Mouse (Mus musculus) left cerebral cortex, postnatal 36 days (tissue): ENCODE measurements around the gene Tmem230. TPM values are rescaled to one million over a fixed set of nuclear protein-coding genes. Genes with fewer than 3 reads are reported as not detected.
"Not testable (repeated sequence)": the region's sequence is repeated elsewhere in the genome, so short reads cannot be mapped to it uniquely, and the experiment has no call there.

Source experiments
- DNase-seq, 2 experiments: peaks; one replicate each; pipeline ENCODE4 v3.0.0; 2021 to 2022; ENCODE audit warnings: low spot score in 2 of 2, mixed read lengths in 1 of 2
- intact Hi-C: fragments of 180-260 bp; cut with DNase I; formaldehyde crosslinking; loops from one replicate; pipeline ENCODE4 v1.15.1; 2025
- total RNA-seq, 2 experiments: library from RNA; stranded (reverse); gene quantifications; 2 replicates each; pipeline ENCODE4 v1.2.3; 2021

Gene Tmem230
- total RNA-seq, 2 experiments from 2014 or later = 29.5 to 34.9 TPM

DNA sequence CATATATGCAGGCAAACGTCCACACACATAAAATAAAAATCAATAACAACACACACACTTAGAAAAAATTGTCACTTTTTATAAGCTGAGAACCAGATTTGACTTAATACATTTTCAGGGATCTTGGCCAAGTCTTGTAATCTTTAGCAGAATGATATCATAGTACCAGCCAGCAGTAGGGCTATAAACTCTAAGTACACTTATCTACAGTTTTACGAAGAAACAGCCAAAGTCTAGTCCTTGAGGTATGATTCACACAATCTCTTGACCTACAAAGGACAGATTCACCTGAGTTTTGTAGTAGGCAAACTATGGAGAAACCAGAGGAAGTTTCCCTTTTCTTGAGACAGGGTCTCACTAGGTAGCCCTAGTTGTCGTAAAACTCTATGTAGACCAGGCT is 8.2 kb downstream of the Tmem230 start:
- not testable (repeated sequence) for DNase-seq
- intact Hi-C loops = loop anchor here (5.0 kb wide), 1 partner anchor 257 kb away; no protein-coding TSS in a partner anchor

GRCm38 (mm10) chr2:132235975-132236374 is 11.6 kb downstream of the Tmem230 start:
- intact Hi-C loops = loop anchor here (5.0 kb wide), 1 partner anchor 254 kb away; no protein-coding TSS in a partner anchor
- DNase-seq = no peak

GRCm38 (mm10) chr2:132235291-132235690 is 12.3 kb downstream of the Tmem230 start:
- DNase-seq = no peak
- intact Hi-C loops = loop anchor here (5.0 kb wide), 1 partner anchor 253 kb away; no protein-coding TSS in a partner anchor

GRCm38 (mm10) chr2:132233985-132234765 is 13.4 kb downstream of the Tmem230 start:
- intact Hi-C loops = no loop called here
- no peak for DNase-seq

DNA sequence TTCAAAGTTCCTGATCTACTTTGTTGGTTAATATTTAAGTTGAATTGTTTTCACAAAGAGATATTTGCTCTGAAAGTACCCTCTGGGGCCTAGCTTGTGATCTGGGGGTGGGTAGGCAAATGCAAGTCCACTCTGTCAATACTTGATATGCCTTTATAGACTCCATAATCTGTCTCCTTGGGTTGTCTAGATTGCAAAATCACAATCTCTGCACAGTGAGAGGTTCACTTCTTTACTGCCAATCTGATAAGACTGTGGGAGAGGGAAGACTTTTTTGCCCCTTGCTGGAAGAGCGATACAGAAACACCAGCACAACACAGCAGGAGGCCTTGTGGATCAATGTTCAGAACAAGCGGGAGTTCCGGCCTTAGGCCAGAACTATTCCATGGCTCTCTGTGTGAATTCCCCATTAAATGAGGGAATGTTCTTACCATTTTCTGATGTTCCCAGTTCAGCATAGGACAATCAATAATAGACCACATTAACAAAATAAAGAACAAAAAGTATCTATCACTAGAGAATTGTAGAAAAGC is 15.1 kb downstream of the Tmem230 start:
- intact Hi-C loops = no loop called here
- no peak for DNase-seq

DNA sequence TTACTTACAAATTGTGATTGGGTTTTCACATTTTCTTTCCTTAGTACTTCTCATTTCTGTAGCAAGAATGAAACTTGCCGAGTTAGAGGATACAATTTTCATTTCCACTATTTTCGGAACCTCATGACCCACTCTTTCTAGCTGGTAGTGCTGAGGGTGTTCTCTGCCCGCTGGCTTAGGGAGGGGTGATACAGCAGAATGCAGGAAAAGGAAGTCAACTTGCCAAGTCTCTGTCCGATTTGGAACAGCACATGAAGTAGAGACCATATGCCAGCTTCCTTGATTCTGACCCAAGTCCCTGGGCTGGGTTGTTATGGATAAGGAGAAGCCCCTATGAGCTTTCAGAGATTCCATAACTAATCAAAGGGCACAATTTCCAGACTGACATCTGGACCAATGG is 23.2 kb downstream of the Tmem230 start:
- intact Hi-C loops = loop anchor here (5.0 kb wide), 1 partner anchor 82 kb away; no protein-coding TSS in a partner anchor
- DNase-seq = peak in 1 of 2 experiments; percentile 12

GRCm38 (mm10) chr2:132221611-132222073 is 26.0 kb downstream of the Tmem230 start:
- intact Hi-C loops = loop anchor here (5.0 kb wide), 1 partner anchor 79 kb away; no protein-coding TSS in a partner anchor
- DNase-seq = peak; percentile 38 to 52

DNA sequence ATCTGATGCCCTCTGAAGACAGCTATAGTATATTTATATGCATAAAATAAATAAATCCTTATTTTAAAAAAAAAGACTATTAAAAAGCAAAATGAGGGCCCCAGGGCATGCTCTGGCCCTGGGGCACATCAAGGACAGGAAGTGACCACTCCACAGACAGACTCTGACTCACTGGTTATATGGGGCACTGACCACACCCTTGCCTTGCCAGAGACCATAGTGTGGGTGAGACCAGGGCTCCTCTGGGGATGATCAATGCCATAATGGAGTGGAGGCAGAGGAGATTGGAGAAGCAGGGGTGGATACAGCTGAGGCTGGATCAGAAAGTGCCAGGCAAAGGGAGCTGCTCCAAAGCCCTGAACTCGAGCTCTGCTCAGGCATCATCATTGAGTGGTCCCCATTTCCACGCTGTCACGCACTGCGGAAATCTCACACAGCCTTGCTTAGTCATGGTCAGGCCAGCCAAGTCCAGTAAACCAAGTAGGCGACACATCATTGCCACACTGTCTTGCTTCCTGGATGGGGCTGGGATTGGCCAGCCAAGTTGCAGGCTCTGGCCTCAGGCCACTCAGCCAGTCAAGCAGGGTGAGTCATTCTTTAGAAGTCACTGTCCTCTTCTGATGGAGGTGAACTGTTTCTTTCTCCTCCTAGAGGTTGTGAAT is 35.5 kb downstream of the Tmem230 start:
- no peak for DNase-seq
- intact Hi-C loops = no loop called here

GRCm38 (mm10) chr2:132210806-132211312 is 36.7 kb downstream of the Tmem230 start:
- DNase-seq = no peak
- intact Hi-C loops = no loop called here

DNA sequence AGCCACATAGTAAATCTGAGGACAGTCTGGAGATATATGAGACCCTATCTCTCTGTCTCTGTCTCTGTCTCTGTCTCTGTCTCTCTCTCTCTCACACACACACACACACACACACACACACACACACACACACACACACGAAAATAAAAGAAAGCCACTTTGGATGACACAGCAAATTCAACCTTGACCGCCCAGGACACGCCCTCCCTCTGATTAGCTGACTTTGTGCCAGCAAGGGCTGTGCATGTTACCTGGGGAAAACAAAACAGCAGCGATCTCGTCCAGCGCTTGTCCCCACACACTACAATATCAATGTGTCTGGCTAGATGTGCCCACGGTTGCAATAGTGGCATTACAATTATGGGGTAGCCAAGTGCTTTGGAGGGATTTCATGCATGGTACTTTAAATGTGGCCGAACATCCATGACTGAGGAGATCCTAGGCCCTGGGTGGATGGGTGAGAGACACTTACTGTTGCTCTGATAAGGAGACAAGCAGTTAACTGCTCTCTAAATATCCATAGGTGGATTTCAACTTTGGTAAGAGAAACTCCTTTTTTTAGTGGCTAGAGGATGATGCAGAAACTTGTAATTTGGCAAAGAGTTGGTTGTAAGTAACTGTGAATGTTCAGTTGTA is 39.2 kb downstream of the Tmem230 start:
- DNase-seq = no peak
- intact Hi-C loops = loop anchor here (5.0 kb wide), 1 partner anchor 36 kb away; no protein-coding TSS in a partner anchor

- DNase-seq = no peak
- intact Hi-C loops = loop anchor here (5.0 kb wide), 1 partner anchor 34 kb away; no protein-coding TSS in a partner anchor
Measured at GRCm38 (mm10) chr2:132206316-132206881, 41.2 kb downstream of the Tmem230 start.

GRCm38 (mm10) chr2:132205549-132205948 is 42.1 kb downstream of the Tmem230 start:
- intact Hi-C loops = loop anchor here (5.0 kb wide), 1 partner anchor 33 kb away; no protein-coding TSS in a partner anchor

GRCm38 (mm10) chr2:132203773-132204172 is 43.8 kb downstream of the Tmem230 start:
- no peak for DNase-seq
- intact Hi-C loops = no loop called here

More at GRCm38 (mm10) chr2:132205549-132205948, 42.1 kb downstream of the Tmem230 start:
- no peak for DNase-seq

- intact Hi-C loops = no loop called here
- no peak for DNase-seq
Measured at GRCm38 (mm10) chr2:132203186-132203585, 44.4 kb downstream of the Tmem230 start.

GRCm38 (mm10) chr2:132198017-132198933 is 49.3 kb downstream of the Tmem230 start:
- DNase-seq = no peak
- intact Hi-C loops = no loop called here

DNA sequence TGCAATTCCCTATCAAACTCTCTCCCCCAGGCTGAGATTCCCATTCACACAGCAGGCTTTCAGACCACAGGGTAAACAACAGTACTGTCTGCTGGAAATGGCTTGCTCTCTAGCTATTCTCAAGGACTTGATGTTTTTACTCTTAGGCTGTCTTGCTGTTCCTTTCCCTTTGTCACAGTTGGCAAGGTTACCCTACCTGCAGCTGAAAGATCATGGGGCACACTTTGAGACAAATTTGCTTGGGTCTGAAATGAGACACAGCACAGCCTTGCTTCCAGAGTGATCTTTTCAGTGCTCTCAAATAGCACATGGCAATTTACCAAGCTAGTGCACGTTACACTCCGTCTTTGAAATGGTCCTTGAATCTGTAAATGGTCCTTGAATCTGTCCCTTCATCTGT is 52.0 kb downstream of the Tmem230 start:
- intact Hi-C loops = no loop called here
- DNase-seq = no peak

DNA sequence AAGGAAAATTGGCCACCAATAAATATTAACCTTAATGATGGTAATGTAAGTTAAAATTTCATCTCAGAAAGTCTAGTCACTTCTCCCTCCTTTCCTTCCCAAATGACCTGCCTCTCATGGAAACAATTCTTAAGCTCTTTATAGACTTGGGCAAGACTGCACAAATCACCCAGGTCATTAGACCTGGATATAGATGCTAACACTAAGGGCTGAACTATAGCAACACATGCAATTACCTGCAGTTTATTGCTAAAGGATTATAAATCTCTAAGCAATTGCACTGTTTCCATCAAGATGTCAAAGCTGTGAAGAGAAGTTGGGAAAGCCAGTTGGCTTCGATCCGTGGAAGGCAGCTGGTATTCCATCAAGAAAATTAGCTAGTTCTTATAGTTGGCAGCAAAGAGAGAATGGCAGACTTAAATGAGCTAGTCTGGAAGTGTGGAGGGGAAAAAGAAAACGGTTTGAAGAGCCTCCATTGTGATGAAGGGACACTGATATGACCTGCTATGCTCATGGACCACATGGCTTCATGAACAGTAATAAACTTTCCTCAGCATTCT is 56.9 kb downstream of the Tmem230 start:
- no peak for DNase-seq
- intact Hi-C loops = no loop called here
